Mouse (Mus musculus) left cerebral cortex, adult 18-20 months (tissue): ENCODE data around the gene Ifnar2. TPM values are rescaled to one million over a fixed set of nuclear protein-coding genes. Genes with fewer than 3 reads are reported as not detected.

ENCODE experiments used
- DNase-seq, 2 experiments: peaks; one replicate each; pipeline ENCODE4 v3.0.0; 2021 to 2022; ENCODE audit warnings: low spot score in 2 of 2, mixed read lengths in 1 of 2
- total RNA-seq, 2 experiments: library from RNA; stranded (reverse); gene quantifications; 2 replicates each; pipeline ENCODE4 v1.2.3; 2021

The Ifnar2 gene
- total RNA-seq, 2 experiments from 2014 or later, result 21.0 to 23.7 TPM

DNA sequence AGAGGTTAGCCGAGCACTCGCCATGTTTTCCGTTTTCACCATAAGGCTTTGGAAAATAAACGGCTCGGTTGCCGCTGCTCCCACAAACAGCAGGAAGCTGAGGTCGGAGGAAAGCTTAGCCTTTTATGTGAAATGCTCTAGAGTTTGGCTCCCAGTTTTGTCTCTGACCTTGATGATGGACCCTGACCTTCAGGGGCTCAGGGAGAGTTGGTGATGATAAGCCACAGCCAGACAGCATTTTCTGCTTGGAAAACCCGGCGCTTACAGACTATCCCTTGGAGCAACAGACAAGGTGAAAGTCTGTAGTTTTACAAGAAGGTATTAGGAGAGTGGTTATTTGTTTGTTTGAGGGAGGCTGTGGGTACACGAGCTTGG lies 15.1 kb upstream of the Ifnar2 start:
- DNase-seq, result no peak

DNA sequence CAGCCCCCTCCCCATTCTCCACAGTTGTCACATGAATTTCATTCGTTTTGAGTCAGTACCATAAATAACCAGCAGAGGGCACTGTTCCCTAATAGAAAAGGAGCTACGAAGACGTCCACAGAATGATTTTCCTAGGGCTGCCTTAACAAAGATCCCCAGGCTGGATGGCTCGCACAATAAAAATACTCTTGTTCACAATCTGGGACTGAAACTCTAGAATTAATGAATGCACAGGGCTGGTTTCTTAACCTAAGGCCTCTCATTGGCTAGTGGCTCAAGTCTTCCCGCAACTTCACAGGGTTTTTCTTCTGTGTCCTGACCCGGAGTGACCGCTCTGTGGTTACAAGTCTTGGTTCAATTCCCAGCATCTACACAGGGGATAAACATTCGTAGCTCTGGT lies 14.0 kb upstream of the Ifnar2 start:
- peak in 1 of 2 experiments; percentile 68 for DNase-seq

GRCm38 (mm10) chr16:91359531-91359930 lies 13.1 kb upstream of the Ifnar2 start:
- no peak for DNase-seq

DNA sequence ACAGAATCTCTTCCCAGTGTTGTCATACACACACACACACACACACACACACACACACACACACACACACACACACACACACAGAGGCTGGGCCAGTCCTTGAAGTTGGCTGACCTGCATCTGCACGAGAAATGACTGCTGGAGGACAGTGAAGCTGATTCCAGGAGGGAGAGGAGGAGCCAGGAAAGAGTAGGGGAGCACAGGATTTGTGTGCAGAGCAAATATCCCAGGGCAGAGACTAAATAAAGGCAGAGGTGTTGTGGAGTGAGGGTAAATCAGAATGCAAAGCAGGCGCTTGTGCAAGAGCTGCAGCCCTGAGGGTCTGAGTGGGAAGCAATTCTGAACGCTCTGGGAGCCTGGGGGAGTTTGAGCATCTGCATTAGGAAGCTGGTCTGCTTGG lies 12.4 kb upstream of the Ifnar2 start:
- no peak for DNase-seq

- no peak for DNase-seq
Measured at GRCm38 (mm10) chr16:91362006-91362405, 10.6 kb upstream of the Ifnar2 start.

- DNase-seq, result no peak
Measured at GRCm38 (mm10) chr16:91362616-91363272, 9.8 kb upstream of the Ifnar2 start.

GRCm38 (mm10) chr16:91363483-91363882 lies 9.1 kb upstream of the Ifnar2 start:
- no peak for DNase-seq

- DNase-seq, result no peak
Measured at GRCm38 (mm10) chr16:91366567-91366966, 6.0 kb upstream of the Ifnar2 start.

GRCm38 (mm10) chr16:91367066-91367465 lies 5.5 kb upstream of the Ifnar2 start:
- no peak for DNase-seq

GRCm38 (mm10) chr16:91373473-91374252 lies 1.1 kb downstream of the Ifnar2 start:
- no peak for DNase-seq

DNA sequence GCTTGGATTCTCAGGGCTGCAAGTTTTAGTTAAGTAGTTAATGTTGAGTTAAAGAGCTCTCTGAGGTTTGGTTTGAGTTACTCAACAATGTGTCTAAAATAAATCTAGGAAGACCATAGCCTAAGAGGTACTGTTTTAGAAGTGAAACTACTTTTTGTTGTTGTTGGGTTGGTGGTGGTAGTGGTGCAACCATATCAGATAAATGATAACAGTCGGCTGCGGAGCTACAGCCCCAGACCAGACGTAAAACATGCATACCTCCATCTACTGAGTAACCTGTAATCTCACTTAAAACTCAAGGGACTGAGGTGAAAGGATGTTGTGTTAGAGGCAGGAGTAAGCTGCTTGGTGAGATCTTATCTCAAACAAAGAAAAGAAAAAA lies 1.7 kb downstream of the Ifnar2 start:
- DNase-seq, result no peak

- DNase-seq, result no peak
Measured at GRCm38 (mm10) chr16:91376701-91377100, 4.1 kb downstream of the Ifnar2 start.

DNA sequence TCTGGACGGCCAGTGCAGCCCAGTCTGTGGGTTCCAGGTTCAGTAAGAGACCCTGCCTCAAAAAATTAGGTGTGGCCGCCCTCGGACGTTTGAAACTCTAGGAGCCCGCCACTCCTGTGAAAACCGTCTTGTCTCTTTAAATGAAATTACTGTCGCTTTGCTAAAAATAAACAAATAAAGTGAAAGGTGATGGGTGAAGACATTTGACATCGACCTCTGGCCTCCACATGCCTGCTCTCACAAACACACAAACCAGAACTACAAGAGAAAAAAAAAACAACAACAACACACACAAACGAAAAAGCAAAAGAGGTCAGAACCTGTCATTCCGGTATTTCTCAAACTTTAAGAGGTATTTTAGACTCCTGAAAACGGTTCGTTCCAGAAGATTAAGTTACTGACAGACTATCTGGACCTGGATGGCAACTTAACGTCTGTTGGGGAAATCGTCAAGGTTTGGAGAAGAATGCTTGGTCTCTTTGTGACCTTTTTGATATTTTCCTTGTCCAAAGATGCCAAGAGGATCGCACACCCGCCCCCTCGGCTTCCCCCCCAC lies 5.9 kb downstream of the Ifnar2 start:
- DNase-seq, result no peak

DNA sequence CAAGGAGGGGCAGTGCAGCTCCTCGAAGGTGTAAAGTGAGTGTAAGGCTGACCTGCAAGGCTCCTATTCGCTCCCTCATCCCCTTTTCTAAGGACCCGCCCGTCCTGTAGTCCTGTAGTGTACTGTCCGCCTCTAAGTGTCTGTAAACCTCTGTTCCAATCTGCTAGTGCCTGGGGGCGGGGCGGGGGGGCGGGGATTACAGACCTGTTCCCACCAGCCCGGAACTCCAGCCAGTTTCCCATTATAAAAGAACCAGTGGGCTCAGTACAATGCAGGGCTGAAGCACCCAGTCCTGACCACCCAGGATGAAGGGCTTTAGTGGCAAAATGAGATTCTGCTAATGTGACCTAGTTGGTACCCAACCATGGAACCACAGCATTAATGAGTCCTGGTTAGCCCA lies 6.4 kb downstream of the Ifnar2 start:
- no peak for DNase-seq

DNA sequence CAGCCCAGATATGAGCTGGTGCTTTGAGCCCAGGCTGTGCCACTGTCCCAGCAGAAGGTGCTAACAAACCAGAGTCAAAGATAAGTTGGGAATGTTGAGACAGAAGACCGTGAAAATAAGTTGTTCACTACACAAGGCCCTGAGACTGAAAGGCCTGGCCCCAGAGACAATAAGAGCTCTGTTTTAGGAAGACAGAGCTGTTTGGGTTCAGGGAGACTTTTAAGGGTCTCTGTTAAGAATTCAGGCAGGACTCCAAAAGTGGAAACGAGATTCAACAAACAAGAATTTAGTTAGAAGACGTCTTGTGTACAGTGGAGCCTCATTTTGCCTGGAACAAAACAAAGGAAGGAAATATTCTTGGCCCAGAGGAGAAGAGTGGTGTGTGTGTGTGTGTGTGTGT lies 6.8 kb downstream of the Ifnar2 start:
- no peak for DNase-seq

- DNase-seq, result no peak
Measured at GRCm38 (mm10) chr16:91380151-91380550, 7.6 kb downstream of the Ifnar2 start.

GRCm38 (mm10) chr16:91381606-91382005 lies 9.0 kb downstream of the Ifnar2 start:
- DNase-seq, result no peak

- DNase-seq, result no peak
Measured at GRCm38 (mm10) chr16:91382261-91382790, 9.7 kb downstream of the Ifnar2 start.

GRCm38 (mm10) chr16:91384221-91384620 lies 11.6 kb downstream of the Ifnar2 start:
- DNase-seq, result no peak

- DNase-seq, result no peak
Measured at GRCm38 (mm10) chr16:91385621-91386020, 13.0 kb downstream of the Ifnar2 start.

DNA sequence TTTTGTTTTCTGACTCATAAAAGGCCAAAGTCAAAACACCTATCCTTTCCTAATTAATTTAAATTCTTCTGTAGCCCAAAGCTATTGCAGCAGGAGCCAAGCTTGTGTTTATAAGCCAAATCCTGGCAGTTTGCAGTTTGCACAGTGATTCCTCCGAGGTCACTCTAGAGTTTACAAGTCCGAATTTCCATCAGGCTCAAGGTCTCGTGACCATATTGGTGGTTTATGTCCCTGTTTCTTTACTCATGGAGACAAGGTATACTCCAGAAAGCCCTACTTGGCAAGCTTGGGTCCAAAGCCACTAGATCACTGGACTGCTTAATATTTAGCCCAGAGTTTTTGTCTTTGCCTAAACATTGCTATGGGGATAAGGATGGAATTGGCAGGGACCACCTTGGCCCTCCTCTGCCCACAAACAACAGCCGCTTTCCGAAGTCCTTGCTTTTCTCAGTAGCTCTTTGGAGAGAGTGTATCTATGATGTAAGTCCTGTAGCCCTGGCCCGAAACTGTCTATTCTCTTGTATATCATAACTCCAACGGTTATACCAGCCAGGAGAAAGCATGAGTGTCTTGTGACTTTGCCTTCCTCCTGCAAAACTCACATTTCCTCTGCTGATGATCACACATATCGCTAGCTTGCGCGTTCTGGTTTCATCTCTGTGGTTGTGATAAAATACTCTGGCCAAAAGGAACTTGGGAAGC lies 14.0 kb downstream of the Ifnar2 start:
- no peak for DNase-seq

- DNase-seq, result no peak
Measured at GRCm38 (mm10) chr16:91387121-91387486, 14.5 kb downstream of the Ifnar2 start.
